Mouse (Mus musculus) cerebellum, adult 2 months (tissue): ENCODE results near the gene Dnah17.

Experiments used
- CTCF ChIP-seq: fragments of 200-500 bp; IDR thresholded peaks from 2 replicates; pipeline ENCODE4 v1.5.1; 2011; ENCODE audit warnings: low read depth, mild to moderate bottlenecking, control low read depth, low read length, moderate library complexity, borderline replicate concordance; ENCODE audit not compliant: insufficient read depth
- POLR2A ChIP-seq: fragments of 200-500 bp; IDR thresholded peaks from 2 replicates; pipeline ENCODE4 v1.6.1; 2011; ENCODE audit warnings: low read length, control low read depth, borderline replicate concordance; ENCODE audit not compliant: insufficient read depth

DNA sequence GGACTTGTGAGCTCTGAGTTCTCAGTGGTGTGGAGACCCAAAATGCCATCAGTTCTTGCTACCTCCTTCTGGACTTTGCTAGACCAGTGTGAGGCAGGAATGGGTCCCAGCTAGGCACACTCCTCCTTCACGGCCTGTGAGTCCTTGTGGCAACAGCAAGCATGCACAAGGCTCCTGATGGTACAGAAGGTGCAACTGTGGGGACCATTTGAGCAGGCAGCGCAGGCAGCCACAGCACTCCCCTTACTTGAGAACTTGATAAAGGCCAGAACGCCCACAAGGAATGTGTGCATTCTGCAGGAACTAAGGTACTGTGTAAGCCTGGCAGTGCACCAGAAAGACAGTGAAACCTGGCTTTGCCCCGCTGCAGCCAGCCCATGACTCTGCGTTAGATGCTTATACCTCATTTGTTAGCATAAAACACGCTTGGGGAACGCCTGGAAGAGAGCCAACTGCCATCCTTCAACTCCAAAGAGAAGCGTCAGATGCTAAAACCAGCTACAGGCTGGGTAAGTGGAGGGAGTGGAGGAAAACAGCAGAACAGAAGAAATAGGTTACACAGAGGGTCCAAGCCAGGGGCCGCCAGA lies 19.8 kb upstream of the Dnah17 start:
- TF ChIP-seq POLR2A (no peak), CTCF (no peak)
